Mouse (Mus musculus) 3T3-L1 (cell line): ENCODE results near the gene Fabp3.

Source experiments
- DNase-seq: peaks from one replicate; pipeline ENCODE4 v3.0.0-alpha.2; 2015; ENCODE audit warnings: low read depth, low spot score

The Fabp3 gene

GRCm38 (mm10) chr4:130308231-130309081 lies at the start of gene Fabp3, which contains the start of gene Gm10570:
Gene Fabp3, plus strand, starts transcription at chr4:130308595.
Gene Gm10570, minus strand, starts transcription at chr4:130308674.
- DNase-seq: no peak

GRCm38 (mm10) chr4:130260406-130260805 lies 48.0 kb upstream of the Fabp3 start:
- peak; percentile 35 for DNase-seq

- no peak for DNase-seq
These were observed 44.3 kb upstream of the Fabp3 start for GRCm38 (mm10) chr4:130264131-130264530.

- DNase-seq: peak; percentile 20
These were observed 43.6 kb upstream of the Fabp3 start for GRCm38 (mm10) chr4:130264698-130265349.

GRCm38 (mm10) chr4:130266601-130267000 lies 41.8 kb upstream of the Fabp3 start:
- DNase-seq: no peak

- no peak for DNase-seq
These were observed 41.3 kb upstream of the Fabp3 start for GRCm38 (mm10) chr4:130267069-130267468.

GRCm38 (mm10) chr4:130268736-130269135 lies 39.7 kb upstream of the Fabp3 start:
- DNase-seq: no peak

- DNase-seq: peak; percentile 13
These were observed 38.3 kb upstream of the Fabp3 start for GRCm38 (mm10) chr4:130270089-130270488.

- peak; percentile 27 for DNase-seq
These were observed 37.6 kb upstream of the Fabp3 start for GRCm38 (mm10) chr4:130270611-130271347.

GRCm38 (mm10) chr4:130273698-130274345 lies 34.6 kb upstream of the Fabp3 start:
- DNase-seq: peak; percentile 92

GRCm38 (mm10) chr4:130274346-130275015 lies 33.9 kb upstream of the Fabp3 start:
- DNase-seq: peak; percentile 16

GRCm38 (mm10) chr4:130275016-130275822 lies 33.2 kb upstream of the Fabp3 start:
- no peak for DNase-seq

- DNase-seq: no peak
These were observed 32.6 kb upstream of the Fabp3 start for GRCm38 (mm10) chr4:130275823-130276105.

- DNase-seq: no peak
These were observed 31.7 kb upstream of the Fabp3 start for GRCm38 (mm10) chr4:130276573-130277176.

- no peak for DNase-seq
These were observed 29.3 kb upstream of the Fabp3 start, which contains the start of gene Serinc2 for GRCm38 (mm10) chr4:130279105-130279504. Gene Serinc2, minus strand, starts transcription at chr4:130279205.

GRCm38 (mm10) chr4:130282856-130283255 lies 25.5 kb upstream of the Fabp3 start:
- no peak for DNase-seq

- DNase-seq: no peak
These were observed 24.6 kb upstream of the Fabp3 start for GRCm38 (mm10) chr4:130283826-130284225.

GRCm38 (mm10) chr4:130286531-130286930 lies 21.9 kb upstream of the Fabp3 start:
- DNase-seq: no peak

GRCm38 (mm10) chr4:130289824-130290223 lies 18.6 kb upstream of the Fabp3 start:
- DNase-seq: no peak

- peak; percentile 86 for DNase-seq
These were observed 16.1 kb upstream of the Fabp3 start for GRCm38 (mm10) chr4:130292271-130292670.
